Mouse (Mus musculus) lung, postnatal 0 days (tissue): ENCODE measurements around the gene Hexim2.

ENCODE experiments used
- CTCF ChIP-seq: IDR thresholded peaks from 2 replicates; pipeline ENCODE4 v1.5.1; 2016; ENCODE audit warnings: antibody characterized with exemption, mild to moderate bottlenecking
- EP300 ChIP-seq: IDR thresholded peaks from 2 replicates; pipeline ENCODE4 v1.6.1; 2016; ENCODE audit warnings: antibody characterized with exemption, mild to moderate bottlenecking, control low read depth

DNA sequence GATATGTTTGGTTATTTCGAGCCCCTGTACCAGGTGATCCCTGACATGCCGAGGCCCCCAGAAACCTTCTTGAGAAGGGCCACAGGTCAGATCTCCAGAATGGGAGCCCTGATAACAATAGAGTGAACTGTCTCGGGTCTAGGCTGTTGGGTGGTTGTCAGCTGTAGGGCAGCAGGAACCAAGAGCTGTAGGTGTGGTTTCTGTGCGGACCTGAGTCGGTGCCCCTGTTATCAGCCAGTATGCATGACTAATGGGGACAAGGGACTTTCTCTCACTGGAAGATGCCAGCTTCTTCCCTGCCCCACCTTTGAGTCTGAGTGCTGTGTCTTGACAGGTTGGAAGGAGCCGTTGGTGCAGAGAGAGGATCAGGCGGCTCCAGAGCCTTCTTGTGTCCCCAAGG is 27.8 kb upstream of the Hexim2 start:
- no peak for TF ChIP-seq CTCF
- no peak for TF ChIP-seq EP300
